Mouse (Mus musculus) liver, embryonic 14.5 days (tissue): ENCODE data around the gene Tmprss4. TPM values are rescaled to one million over a fixed set of nuclear protein-coding genes. Genes with fewer than 3 reads are reported as not detected.

ENCODE experiments used
- ATAC-seq: fragments of 200-750 bp; cut with Nextera tagmentation; 2 replicates; pipeline ENCODE4 v1.8.0; 2017; ENCODE audit warnings: moderate number of reproducible peaks, mild to moderate bottlenecking, moderate library complexity; ENCODE audit not compliant: insufficient read depth
- DNase-seq, 3 experiments: peaks; one replicate each; pipeline ENCODE4 v3.0.0-alpha.2; 2012 to 2013; ENCODE audit warnings: low read depth in 3 of 3, low spot score in 3 of 3
- H3K27ac ChIP-seq: fragments of 300-500 bp; sonication (generic); 2 replicates; pipeline ENCODE4 v1.5.1; 2014; ENCODE audit warnings: moderate library complexity, mild to moderate bottlenecking, control low read depth, inconsistent platforms
- H3K27me3 ChIP-seq: fragments of 300-500 bp; sonication (generic); 2 replicates; pipeline ENCODE4 v1.6.1; 2014; ENCODE audit warnings: mild to moderate bottlenecking, low read length, moderate library complexity; ENCODE audit not compliant: control insufficient read depth, insufficient read depth
- H3K36me3 ChIP-seq: fragments of 300-500 bp; sonication (generic); replicated peaks from 2 replicates; pipeline ENCODE4 v1.6.1; 2014; ENCODE audit warnings: low read depth; ENCODE audit not compliant: control insufficient read depth, insufficient read depth
- H3K4me1 ChIP-seq, 2 experiments: fragments of 200-500 bp in 1 of 2; fragments of 300-500 bp in 1 of 2; sonication (generic) in 1 of 2; replicated peaks; 2 replicates each; pipeline ENCODE4 v1.6.1; 2012 to 2014; ENCODE audit warnings: antibody characterized with exemption in 1 of 2, inconsistent platforms in 1 of 2, low read length in 1 of 2; ENCODE audit not compliant: control insufficient read depth in 2 of 2, insufficient read depth in 2 of 2
- H3K4me2 ChIP-seq: fragments of 300-500 bp; sonication (generic); 2 replicates; pipeline ENCODE4 v1.6.1; 2014; ENCODE audit warnings: low read depth, mild to moderate bottlenecking, control low read depth, moderate library complexity
- H3K4me3 ChIP-seq, 2 experiments: fragments of 200-500 bp in 1 of 2; fragments of 300-500 bp in 1 of 2; sonication (generic) in 1 of 2; 2 replicates each; pipeline ENCODE4 v1.5.1; 2012 to 2014; ENCODE audit warnings: low read depth in 2 of 2, low read length in 2 of 2, mild to moderate bottlenecking in 2 of 2, control low read depth in 1 of 2, inconsistent platforms in 1 of 2, moderate library complexity in 1 of 2; ENCODE audit not compliant: insufficient read depth in 1 of 2
- H3K9ac ChIP-seq: fragments of 300-500 bp; sonication (generic); replicated peaks from 2 replicates; pipeline ENCODE4 v1.6.1; 2014; ENCODE audit warnings: mild to moderate bottlenecking, control low read depth, moderate library complexity
- H3K9me3 ChIP-seq: fragments of 300-500 bp; sonication (generic); 2 replicates; pipeline ENCODE4 v1.6.1; 2016; ENCODE audit warnings: low read length, mixed read lengths; ENCODE audit not compliant: control insufficient read depth
- CTCF ChIP-seq: IDR thresholded peaks from 2 replicates; pipeline ENCODE4 v1.5.1; 2016; ENCODE audit warnings: antibody characterized with exemption, low read depth, control low read depth
- EP300 ChIP-seq: IDR thresholded peaks from 2 replicates; pipeline ENCODE4 v1.6.1; 2016; ENCODE audit warnings: antibody characterized with exemption, low read depth
- WGBS: fragments of 180-500 bp; shearing (Covaris S2); extraction: QIAGEN DNeasy Blood & Tissue Kit; methylation state at CpG from one replicate; pipeline ENCODE4 v1.1.7; 2014; ENCODE audit not compliant: insufficient replicate concordance; 5-methylcytosine and 5-hydroxymethylcytosine counted together
- polyA plus RNA-seq, 2 experiments: library from polyadenylated mRNA; depleted of rRNA in 1 of 2; stranded (reverse) in 1 of 2; unstranded in 1 of 2; fragments of >200 nt; fragmentation: Nextera tagmentation in 1 of 2; extraction: Ambion mirVana in 1 of 2; gene quantifications; 2 replicates each; pipeline versions ENCODE4 v1.2.1 to v1.2.3; 2012 to 2014

Tmprss4 gene
- polyA plus RNA-seq, 2 experiments = 0.05 to 0.06 TPM

- H3K4me1 ChIP-seq = peaks cover 0 to 12% of the 10 kb centered on the region in 2 experiments; a peak in 2 of 4 replicates
- TF ChIP-seq CTCF (no peak), EP300 (no peak)
- no peak overlapping the region for H3K4me2 ChIP-seq
- ATAC-seq = no peak
- H3K36me3 ChIP-seq = no peaks in the 10 kb centered on the region
- no peak overlapping the region for H3K27ac ChIP-seq
- WGBS = 49% methylated on average over 2 of the region's 2 CpGs
- H3K27me3 ChIP-seq = no peaks in the 10 kb centered on the region
- H3K9me3 ChIP-seq = no peaks in the 10 kb centered on the region
- no peak overlapping the region for H3K4me3 ChIP-seq
- H3K9ac ChIP-seq = no peak overlapping the region
- no peak for DNase-seq
Observed at GRCm38 (mm10) chr9:45247536-45247935, 43.6 kb upstream of the Tmprss4 start.

DNA sequence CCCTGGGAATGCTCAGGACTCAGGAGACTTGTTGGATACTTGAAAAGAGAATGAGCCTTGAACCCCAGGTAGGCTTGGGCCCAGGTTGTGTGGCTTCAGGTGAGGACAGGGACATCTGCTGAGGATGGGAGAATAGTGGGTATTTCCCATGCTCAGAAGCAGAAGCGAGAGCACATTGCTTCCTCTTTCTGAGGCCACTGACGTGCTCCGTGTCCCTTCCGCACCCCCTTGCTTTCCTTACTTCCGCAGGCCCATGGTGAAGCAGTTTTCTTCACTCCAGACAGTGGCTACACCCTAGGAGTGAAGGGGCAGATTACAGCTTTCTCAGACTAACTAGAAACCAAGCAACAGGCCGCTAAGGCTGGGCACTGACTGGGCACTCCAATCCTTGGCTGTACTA lies 42.2 kb upstream of the Tmprss4 start:
- Histone ChIP-seq H3K4me2 (no peak overlapping the region), H3K27me3 (no peaks in the 10 kb centered on the region), H3K9me3 (no peaks in the 10 kb centered on the region), H3K4me1 (peaks cover 0 to 8% of the 10 kb centered on the region in 2 experiments; a peak in 1 of 4 replicates), H3K27ac (no peak overlapping the region), H3K4me3 (no peak overlapping the region), H3K36me3 (no peaks in the 10 kb centered on the region), H3K9ac (no peak overlapping the region)
- DNase-seq (peak in 1 of 3 experiments; percentile 12), ATAC-seq (no peak)
- TF ChIP-seq EP300 (no peak), CTCF (no peak)
- 30% methylated on average over 6 of the region's 6 CpGs for WGBS

DNA sequence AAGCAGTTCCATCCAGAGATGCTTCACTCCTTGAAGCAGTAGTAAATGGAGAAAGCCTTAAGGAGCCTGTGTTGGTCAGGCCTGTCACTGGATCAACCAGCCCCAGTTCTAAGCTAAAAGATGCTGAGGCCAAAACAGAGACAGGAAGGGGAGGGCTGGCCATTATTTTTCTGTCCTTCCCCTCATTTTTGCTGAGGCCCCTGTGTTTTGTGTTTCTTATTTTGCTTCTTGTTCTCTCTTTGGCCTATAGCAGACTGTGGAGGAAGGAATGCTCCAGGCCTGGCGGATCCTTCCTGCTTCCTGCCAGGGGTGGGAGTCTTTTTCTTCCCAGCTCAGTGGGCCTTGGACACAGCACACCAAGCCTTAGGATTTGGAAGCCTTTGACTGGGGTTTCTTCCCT lies 41.5 kb upstream of the Tmprss4 start:
- no peak for TF ChIP-seq EP300
- no peak for TF ChIP-seq CTCF
- H3K4me1 ChIP-seq = 0 out of 4 replicates have a peak, but pooled peaks cover 0 to 5% of the 10 kb centered on the region in 2 experiments
- no peak overlapping the region for H3K9ac ChIP-seq
- H3K9me3 ChIP-seq = no peaks in the 10 kb centered on the region
- ATAC-seq (no peak), DNase-seq (no peak)
- H3K4me2 ChIP-seq = no peak overlapping the region
- no peak overlapping the region for H3K27ac ChIP-seq
- H3K4me3 ChIP-seq = no peak overlapping the region
- H3K36me3 ChIP-seq = no peaks in the 10 kb centered on the region
- no peaks in the 10 kb centered on the region for H3K27me3 ChIP-seq
- 48% methylated on average over 1 of the region's 1 CpGs for WGBS

- H3K36me3 ChIP-seq = no peaks in the 10 kb centered on the region
- TF ChIP-seq EP300 (no peak), CTCF (no peak)
- no peaks in the 10 kb centered on the region for H3K27me3 ChIP-seq
- no peaks in the 10 kb centered on the region for H3K9me3 ChIP-seq
- H3K4me1 ChIP-seq = no peaks in the 10 kb centered on the region
- H3K4me3 ChIP-seq = no peak overlapping the region
- H3K9ac ChIP-seq = no peak overlapping the region
- ATAC-seq (no peak), DNase-seq (no peak)
- no peak overlapping the region for H3K27ac ChIP-seq
- WGBS = 35% methylated on average over 5 of the region's 5 CpGs
- H3K4me2 ChIP-seq = no peak overlapping the region
Observed at GRCm38 (mm10) chr9:45241397-45241796, 37.5 kb upstream of the Tmprss4 start.

DNA sequence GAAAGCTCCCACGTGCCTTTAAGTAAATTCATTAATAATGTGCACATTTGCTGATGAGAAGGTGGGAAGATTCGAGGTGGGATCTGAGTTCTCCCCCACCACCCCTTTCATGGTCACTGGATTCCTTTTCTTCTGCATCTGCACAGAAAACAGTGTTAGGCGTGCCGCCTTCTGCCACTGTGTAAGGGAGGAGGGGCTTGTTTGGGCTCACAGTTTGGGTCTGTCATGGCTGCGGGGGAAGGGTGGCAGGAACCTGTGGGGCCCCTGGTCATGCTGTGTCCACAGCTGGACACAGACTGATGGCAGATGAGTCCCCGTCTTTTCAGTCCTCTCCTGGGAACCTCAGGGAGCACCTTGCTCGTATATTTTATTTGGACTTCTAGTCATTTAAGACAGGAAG lies 32.9 kb upstream of the Tmprss4 start:
- H3K27me3 ChIP-seq = no peaks in the 10 kb centered on the region
- no peak overlapping the region for H3K4me2 ChIP-seq
- DNase-seq = no peak
- H3K27ac ChIP-seq = no peak overlapping the region
- WGBS = 52% methylated on average over 7 of the region's 7 CpGs
- H3K4me3 ChIP-seq = no peak overlapping the region
- ATAC-seq = no peak
- H3K36me3 ChIP-seq = no peaks in the 10 kb centered on the region
- H3K4me1 ChIP-seq = no peaks in the 10 kb centered on the region
- no peak overlapping the region for H3K9ac ChIP-seq
- no peaks in the 10 kb centered on the region for H3K9me3 ChIP-seq
- no peak for TF ChIP-seq EP300
- no peak for TF ChIP-seq CTCF
